Mouse (Mus musculus) left cerebral cortex, postnatal 25 days (tissue): ENCODE measurements around the gene Metrnl. TPM values are rescaled to one million over a fixed set of nuclear protein-coding genes. Genes with fewer than 3 reads are reported as not detected.
A peak's percentile ranks its signal among the peaks of the same experiment; 100 is the strongest.

Experiments used
- DNase-seq, 2 experiments: peaks; one replicate each; pipeline ENCODE4 v3.0.0; 2022; ENCODE audit warnings: low spot score in 2 of 2, mixed read lengths in 1 of 2
- intact Hi-C: fragments of 180-260 bp; cut with DNase I; formaldehyde crosslinking; loops from one replicate; pipeline ENCODE4 v1.15.1; 2025
- total RNA-seq, 2 experiments: library from RNA; stranded (reverse); gene quantifications; 2 replicates each; pipeline ENCODE4 v1.2.3; 2021

The Metrnl gene
- total RNA-seq, 2 experiments from 2014 or later = 10.4 to 14.7 TPM

- intact Hi-C loops = no loop called here
- DNase-seq = no peak
Observed at GRCm38 (mm10) chr11:121720752-121721151, 19.4 kb downstream of the Metrnl start.

GRCm38 (mm10) chr11:121722434-121722833 lies 21.1 kb downstream of the Metrnl start:
- intact Hi-C loops = no loop called here
- no peak for DNase-seq

GRCm38 (mm10) chr11:121726625-121727024 lies 25.3 kb downstream of the Metrnl start:
- peak in 1 of 2 experiments; percentile 18 for DNase-seq
- intact Hi-C loops = no loop called here

GRCm38 (mm10) chr11:121734184-121734583 lies 32.8 kb downstream of the Metrnl start:
- intact Hi-C loops = no loop called here
- DNase-seq = no peak

DNA sequence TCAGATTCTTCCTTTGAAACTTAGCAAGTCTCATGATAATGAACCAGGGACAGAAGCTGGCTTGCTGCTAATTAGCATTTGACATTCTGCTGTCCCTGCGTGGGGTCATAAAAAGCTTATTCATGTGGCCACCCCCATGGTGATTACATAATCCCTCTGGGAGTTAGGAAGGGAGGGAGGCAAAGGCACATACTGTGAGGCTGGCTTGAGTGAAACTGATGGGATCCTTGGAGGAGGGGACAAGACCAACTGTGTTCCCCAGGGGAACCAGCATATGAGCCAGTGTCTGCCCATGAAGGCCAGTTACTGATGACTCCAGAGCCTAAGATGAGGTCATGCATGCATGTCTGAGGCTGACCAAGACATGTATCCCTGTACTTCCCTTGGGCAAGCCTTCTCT lies 33.5 kb downstream of the Metrnl start:
- no peak for DNase-seq
- intact Hi-C loops = no loop called here

- intact Hi-C loops = no loop called here
- no peak for DNase-seq
Observed at GRCm38 (mm10) chr11:121738616-121739015, 37.3 kb downstream of the Metrnl start.

DNA sequence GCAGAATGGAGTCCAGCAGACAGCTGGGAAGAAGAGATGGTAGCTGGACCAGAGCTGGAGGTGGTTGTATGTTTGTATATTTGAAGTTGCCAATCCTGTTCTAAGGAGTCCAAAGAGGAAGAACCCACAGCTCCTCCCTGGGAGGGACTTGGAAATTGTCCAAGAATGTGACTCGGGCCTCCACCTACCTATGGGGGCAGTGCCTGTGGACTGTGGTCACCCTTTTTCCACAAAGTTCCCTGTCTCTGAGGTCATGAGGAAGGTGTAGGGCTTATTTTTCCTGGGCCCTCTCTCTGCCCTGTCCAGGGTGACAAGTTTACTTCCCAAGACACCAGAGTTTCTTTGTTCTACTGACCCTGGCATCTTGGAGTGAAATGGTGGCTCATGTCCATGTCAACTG lies 39.6 kb downstream of the Metrnl start:
- intact Hi-C loops = no loop called here
- DNase-seq = no peak

- intact Hi-C loops = no loop called here
- peak; percentile 31 to 56 for DNase-seq
Observed at GRCm38 (mm10) chr11:121741433-121741832, 40.1 kb downstream of the Metrnl start.

GRCm38 (mm10) chr11:121743113-121743512 lies 41.8 kb downstream of the Metrnl start:
- intact Hi-C loops = no loop called here

DNA sequence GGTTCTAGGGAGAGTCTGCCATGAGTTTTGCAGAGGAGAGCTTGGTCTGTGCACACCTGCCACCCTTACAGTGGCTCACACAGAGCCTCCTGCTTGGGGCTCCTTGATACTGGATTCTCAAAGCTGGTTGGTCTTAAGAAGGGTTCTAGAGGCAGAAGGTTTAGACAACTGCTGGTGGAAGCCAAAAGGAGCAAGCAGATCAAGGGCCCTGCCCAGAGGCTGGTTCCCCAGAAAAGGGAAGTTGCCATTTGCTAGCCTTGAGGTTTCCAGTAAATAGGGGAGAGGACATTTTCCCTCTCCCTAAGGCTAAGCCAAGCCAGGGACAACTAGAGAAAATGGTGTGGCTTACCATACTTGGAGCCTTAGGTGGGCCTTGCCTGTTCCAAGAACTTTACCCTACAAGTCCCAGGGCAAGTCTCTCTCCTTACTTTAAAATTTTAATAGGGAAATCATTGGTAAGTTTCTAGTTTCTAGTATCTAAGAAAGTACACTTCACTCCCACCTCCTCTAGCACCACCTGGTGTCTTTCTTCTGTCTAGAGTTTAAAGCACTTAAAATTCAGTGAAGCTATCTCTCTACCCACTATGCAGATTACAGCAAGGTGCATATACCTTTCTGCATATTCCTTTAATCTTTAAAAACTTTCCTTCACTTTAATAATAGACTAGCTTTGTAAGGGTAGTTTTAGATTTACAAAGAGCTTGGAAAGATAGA lies 42.7 kb downstream of the Metrnl start:
- intact Hi-C loops = no loop called here
- peak in 1 of 2 experiments; percentile 8 for DNase-seq

More at GRCm38 (mm10) chr11:121743113-121743512, 41.8 kb downstream of the Metrnl start:
- no peak for DNase-seq

- intact Hi-C loops = loop anchor here (5.0 kb wide), 1 partner anchor 270 kb away; no protein-coding TSS in a partner anchor
- no peak for DNase-seq
Observed at GRCm38 (mm10) chr11:121746941-121747494, 45.7 kb downstream of the Metrnl start.

DNA sequence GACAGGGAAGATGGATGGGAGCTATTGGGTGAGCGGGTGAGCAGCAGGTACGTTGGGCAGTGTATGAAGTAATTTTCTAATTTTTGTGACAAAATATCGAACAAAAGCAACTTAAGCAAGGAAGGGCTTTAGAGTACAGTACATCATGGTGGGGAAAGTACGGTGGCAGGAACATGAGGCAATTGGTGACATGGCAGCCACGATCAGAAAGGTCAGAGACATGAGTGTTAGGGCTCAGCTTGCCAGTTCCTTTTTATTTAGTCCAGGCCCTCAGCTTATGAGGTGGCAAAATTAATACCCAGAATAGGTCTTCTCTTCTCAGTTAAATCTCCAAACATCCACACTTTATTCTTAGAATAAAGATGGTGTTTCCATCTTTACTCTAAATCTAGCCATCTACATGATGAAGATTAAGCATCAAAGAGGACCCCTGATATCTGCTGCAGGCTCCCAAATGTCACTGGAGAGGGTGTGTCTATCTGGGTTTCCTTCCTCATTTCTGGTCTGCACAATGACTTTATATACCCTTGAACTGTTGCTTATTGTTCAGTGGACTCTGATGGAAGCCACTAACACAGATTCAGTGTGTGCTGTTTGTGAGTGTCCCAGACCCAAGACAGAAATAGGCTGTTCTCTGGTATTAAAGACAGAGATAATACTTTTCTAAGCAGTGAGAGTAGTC lies 46.8 kb downstream of the Metrnl start:
- no peak for DNase-seq
- intact Hi-C loops = loop anchor here (5.0 kb wide), 1 partner anchor 271 kb away; no protein-coding TSS in a partner anchor

Other genes with a start within 250 kb of the Metrnl start
- gene Tbcd, start 249.6 kb upstream of the Metrnl start, total RNA-seq = 10 to 100 TPM; 39.0 to 39.8 TPM
- under 1 TPM in 1 of 2 experiments, not detected in 1; 0.14 TPM for gene Zfp750, start 182.2 kb upstream of the Metrnl start, total RNA-seq
- gene B3gntl1, start 28.4 kb upstream of the Metrnl start, total RNA-seq = 1 to 10 TPM; 5.8 to 6.8 TPM
- not detected for gene Ptchd3, start 128.7 kb downstream of the Metrnl start, total RNA-seq